Mouse (Mus musculus): ENCODE measurements around the gene Amtn. TPM values are rescaled to one million over a fixed set of nuclear protein-coding genes. Genes with fewer than 3 reads are reported as not detected.
"Not testable (repeated sequence)": the region's sequence is repeated elsewhere in the genome, so short reads cannot be mapped to it uniquely, and the experiment has no call there.

Amtn gene
- total RNA-seq (2021), result not detected in 2 replicates
- long read RNA-seq, experiment 1, result 0 reads
- long read RNA-seq, experiment 2, result 0 reads

- DNase-seq, result no peak
These were observed at the start of gene Amtn for GRCm38 (mm10) chr5:88375808-88376207. TSS of gene Amtn (plus strand) at chr5:88376108.

- DNase-seq, result not testable (repeated sequence)
These were observed 27.4 kb upstream of the Amtn start for GRCm38 (mm10) chr5:88348533-88348932.

- DNase-seq, result peak; percentile 39
These were observed 11.1 kb upstream of the Amtn start for GRCm38 (mm10) chr5:88364768-88365167.

- no peak for DNase-seq
These were observed 9.0 kb upstream of the Amtn start for GRCm38 (mm10) chr5:88366886-88367285.

GRCm38 (mm10) chr5:88370578-88371232 is 5.2 kb upstream of the Amtn start:
- DNase-seq, result no peak

GRCm38 (mm10) chr5:88372563-88372962 is 3.3 kb upstream of the Amtn start:
- no peak for DNase-seq

GRCm38 (mm10) chr5:88391960-88392359 is 16.1 kb downstream of the Amtn start:
- not testable (repeated sequence) for DNase-seq

- DNase-seq, result no peak
These were observed 22.7 kb downstream of the Amtn start for GRCm38 (mm10) chr5:88398581-88398980.

- peak; percentile 85 for DNase-seq
These were observed 23.9 kb downstream of the Amtn start for GRCm38 (mm10) chr5:88399849-88400248.

- DNase-seq, result no peak
These were observed 25.6 kb downstream of the Amtn start for GRCm38 (mm10) chr5:88401464-88401863.

- DNase-seq, result no peak
These were observed 44.6 kb downstream of the Amtn start for GRCm38 (mm10) chr5:88420319-88421065.

- DNase-seq, result not testable (repeated sequence)
These were observed 49.0 kb downstream of the Amtn start for GRCm38 (mm10) chr5:88424892-88425291.

- DNase-seq, result no peak
These were observed 50.8 kb downstream of the Amtn start for GRCm38 (mm10) chr5:88426753-88427152.

Other genes with a start within 250 kb of the Amtn start
- gene Gm11115, start 222.0 kb upstream of the Amtn start, total RNA-seq (2021), result not detected in 2 replicates
- not detected in 2 replicates for gene Gm7714, start 107.2 kb upstream of the Amtn start, total RNA-seq (2021)
- not detected in 2 replicates for gene Prol1, start 58.8 kb upstream of the Amtn start, total RNA-seq (2021)
- not detected in 2 replicates for gene Ambn, start 79.9 kb downstream of the Amtn start, total RNA-seq (2021)
- gene Enam, start 111.9 kb downstream of the Amtn start, total RNA-seq (2021), result not detected in 2 replicates
- 0.98 and 1.5 TPM in 2 replicates for gene Jchain, start 151.8 kb downstream of the Amtn start, total RNA-seq (2021)
- gene Utp3, start 178.4 kb downstream of the Amtn start, total RNA-seq (2021), result 34.8 and 43.2 TPM in 2 replicates
- 24.2 and 30.6 TPM in 2 replicates for gene Rufy3, start 188.9 kb downstream of the Amtn start, total RNA-seq (2021)

All from adrenal gland, postnatal 14 days (tissue).